Mouse (Mus musculus) liver, embryonic 13.5 days (tissue): ENCODE data around the gene Grm6. TPM values are rescaled to one million over a fixed set of nuclear protein-coding genes. Genes with fewer than 3 reads are reported as not detected.

Experiments
- ATAC-seq: fragments of 200-750 bp; cut with Nextera tagmentation; 2 replicates; pipeline ENCODE4 v1.8.0; 2017; ENCODE audit warnings: low read depth, mild to moderate bottlenecking, moderate number of reproducible peaks, moderate library complexity
- DNase-seq: peaks from one replicate; pipeline ENCODE4 v3.0.0; 2022
- H3K27ac ChIP-seq: fragments of 300-500 bp; sonication (generic); 2 replicates; pipeline ENCODE4 v1.5.1; 2015; ENCODE audit warnings: moderate library complexity, mild to moderate bottlenecking, inconsistent platforms
- H3K27me3 ChIP-seq: fragments of 300-500 bp; sonication (generic); 2 replicates; pipeline ENCODE4 v1.6.1; 2015; ENCODE audit warnings: mild to moderate bottlenecking, inconsistent platforms
- H3K36me3 ChIP-seq: fragments of 300-500 bp; sonication (generic); 2 replicates; pipeline ENCODE4 v1.6.1; 2015; ENCODE audit warnings: mild to moderate bottlenecking, inconsistent platforms
- H3K4me1 ChIP-seq: fragments of 300-500 bp; sonication (generic); replicated peaks from 2 replicates; pipeline ENCODE4 v1.6.1; 2015; ENCODE audit warnings: inconsistent platforms
- H3K4me2 ChIP-seq: fragments of 300-500 bp; sonication (generic); 2 replicates; pipeline ENCODE4 v1.6.1; 2015; ENCODE audit warnings: inconsistent platforms, mild to moderate bottlenecking, moderate library complexity
- H3K4me3 ChIP-seq: fragments of 300-500 bp; sonication (generic); replicated peaks from 2 replicates; pipeline ENCODE4 v1.5.1; 2015; ENCODE audit warnings: mild to moderate bottlenecking, inconsistent platforms
- H3K9ac ChIP-seq: fragments of 300-500 bp; sonication (generic); 2 replicates; pipeline ENCODE4 v1.6.1; 2015; ENCODE audit warnings: mild to moderate bottlenecking, inconsistent platforms
- H3K9me3 ChIP-seq: fragments of 300-500 bp; sonication (generic); replicated peaks from 2 replicates; pipeline ENCODE4 v1.6.1; 2016; ENCODE audit warnings: inconsistent platforms
- WGBS: fragments of 180-500 bp; shearing (Covaris S2); methylation state at CpG from one replicate; pipeline ENCODE4 v1.1.7; 2015; ENCODE audit not compliant: insufficient replicate concordance; 5-methylcytosine and 5-hydroxymethylcytosine counted together
- polyA plus RNA-seq: library from polyadenylated mRNA; unstranded; fragments of >200 nt; fragmentation: Nextera tagmentation; extraction: Ambion mirVana; gene quantifications from 2 replicates; pipeline ENCODE4 v1.2.1, GENCODE M21; 2015

Grm6 gene
- polyA plus RNA-seq, 1 experiment from 2014 or later = not detected

DNA sequence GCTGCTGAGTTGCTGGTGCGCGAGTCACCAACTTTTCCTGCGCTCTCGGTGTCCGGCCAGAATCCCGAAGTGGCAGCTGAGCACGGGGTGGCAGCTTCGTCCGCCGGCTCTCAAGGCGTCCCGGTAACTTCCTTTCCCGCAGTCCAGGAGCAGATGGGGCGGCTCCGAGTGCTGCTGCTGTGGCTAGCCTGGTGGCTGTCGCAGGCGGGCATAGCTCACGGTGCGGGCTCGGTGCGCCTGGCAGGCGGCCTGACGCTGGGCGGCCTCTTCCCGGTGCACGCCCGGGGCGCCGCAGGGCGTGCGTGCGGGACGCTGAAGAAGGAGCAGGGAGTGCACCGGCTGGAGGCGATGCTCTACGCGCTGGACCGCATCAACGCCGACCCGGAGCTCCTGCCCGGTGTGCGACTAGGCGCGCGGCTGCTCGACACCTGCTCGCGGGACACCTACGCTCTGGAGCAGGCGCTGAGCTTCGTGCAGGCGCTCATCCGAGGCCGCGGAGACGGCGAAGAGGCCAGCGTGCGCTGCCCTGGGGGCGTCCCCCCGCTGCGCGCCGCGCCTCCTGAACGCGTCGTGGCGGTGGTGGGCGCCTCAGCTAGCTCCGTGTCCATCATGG is 610 bp downstream of the Grm6 start:
- peak overlapping the region; percentile 29 for H3K4me3 ChIP-seq
- peak overlapping the region; percentile 44 for H3K4me2 ChIP-seq
- ATAC-seq (no peak), DNase-seq (no peak)
- 0 out of 2 replicates have a peak, but pooled peaks cover 4% of the 10 kb centered on the region for H3K9me3 ChIP-seq
- H3K27me3 ChIP-seq = peaks cover 63% of the 10 kb centered on the region
- no peaks in the 10 kb centered on the region; the same call in 1 of the 2 replicates for H3K4me1 ChIP-seq
- under 1% methylated on average over 72 of the region's 72 CpGs for WGBS
- H3K36me3 ChIP-seq = no peaks in the 10 kb centered on the region
- no peak overlapping the region for H3K9ac ChIP-seq
- H3K27ac ChIP-seq = no peak overlapping the region

- Histone ChIP-seq H3K27me3 (no peaks in the 10 kb centered on the region), H3K9ac (no peak overlapping the region), H3K4me1 (no peaks in the 10 kb centered on the region), H3K4me2 (no peak overlapping the region), H3K27ac (no peak overlapping the region), H3K4me3 (no peak overlapping the region), H3K36me3 (peaks cover 8% of the 10 kb centered on the region; the same call in 1 of the 2 replicates), H3K9me3 (0 out of 2 replicates have a peak, but pooled peaks cover under 1% of the 10 kb centered on the region)
- DNase-seq (no peak), ATAC-seq (no peak)
- WGBS = 63% methylated on average over 3 of the region's 3 CpGs
Measured at GRCm38 (mm10) chr11:50878641-50879040, 28.2 kb downstream of the Grm6 start.

- H3K9ac ChIP-seq = no peak overlapping the region
- H3K27ac ChIP-seq = no peak overlapping the region
- 59% methylated on average over 3 of the region's 3 CpGs for WGBS
- no peaks in the 10 kb centered on the region for H3K9me3 ChIP-seq
- DNase-seq = no peak
- H3K4me2 ChIP-seq = no peak overlapping the region
- no peaks in the 10 kb centered on the region for H3K27me3 ChIP-seq
- no peaks in the 10 kb centered on the region for H3K36me3 ChIP-seq
- ATAC-seq = no peak
- H3K4me1 ChIP-seq = no peaks in the 10 kb centered on the region
- no peak overlapping the region for H3K4me3 ChIP-seq
Measured at GRCm38 (mm10) chr11:50883756-50884155, 33.3 kb downstream of the Grm6 start.

- WGBS = 46% methylated on average over 8 of the region's 8 CpGs
- Histone ChIP-seq H3K4me3 (0 out of 2 replicates have a peak overlapping the region, but pooled peaks have one; percentile 28), H3K4me2 (peak overlapping the region; percentile 47; the same call in 1 of the 2 replicates), H3K9me3 (no peaks in the 10 kb centered on the region), H3K36me3 (no peaks in the 10 kb centered on the region), H3K4me1 (no peaks in the 10 kb centered on the region), H3K9ac (no peak overlapping the region), H3K27ac (no peak overlapping the region), H3K27me3 (no peaks in the 10 kb centered on the region)
- no peak for ATAC-seq
- no peak for DNase-seq
Measured at GRCm38 (mm10) chr11:50886231-50886932, 35.9 kb downstream of the Grm6 start.

GRCm38 (mm10) chr11:50886933-50887293 is 36.4 kb downstream of the Grm6 start:
- no peaks in the 10 kb centered on the region for H3K9me3 ChIP-seq
- no peaks in the 10 kb centered on the region for H3K4me1 ChIP-seq
- WGBS = 26% methylated on average over 9 of the region's 10 CpGs
- peak overlapping the region; percentile 47 for H3K4me2 ChIP-seq
- no peaks in the 10 kb centered on the region for H3K27me3 ChIP-seq
- no peak for DNase-seq
- H3K36me3 ChIP-seq = no peaks in the 10 kb centered on the region
- H3K27ac ChIP-seq = no peak overlapping the region
- H3K9ac ChIP-seq = peak overlapping the region; percentile 45; the same call in 1 of the 2 replicates
- peak overlapping the region; percentile 28 for H3K4me3 ChIP-seq
- no peak for ATAC-seq

GRCm38 (mm10) chr11:50887390-50888128 is 37.1 kb downstream of the Grm6 start, which contains the start of gene Zfp454:
Gene Zfp454 (minus strand): TSS chr11:50887651.
- H3K27ac ChIP-seq = no peak within 1 kb of the TSS

GRCm38 (mm10) chr11:50892441-50892840 is 42.0 kb downstream of the Grm6 start:
- no peak for DNase-seq

More at GRCm38 (mm10) chr11:50887390-50888128, 37.1 kb downstream of the Grm6 start, which contains the start of gene Zfp454:
- Histone ChIP-seq H3K4me1 (no peaks in the 10 kb centered on the region), H3K36me3 (no peaks in the 10 kb centered on the region), H3K27me3 (no peaks in the 10 kb centered on the region), H3K9ac (peak within 1 kb of the TSS; percentile 45; the same call in 1 of the 2 replicates), H3K4me2 (peak within 1 kb of the TSS; percentile 47), H3K9me3 (no peaks in the 10 kb centered on the region; the same call in 1 of the 2 replicates), H3K4me3 (peak within 1 kb of the TSS; percentile 28)
- DNase-seq = peak; percentile 11
- ATAC-seq = peak; percentile 53
- 7% methylated on average over 26 of the region's 26 CpGs for WGBS

GRCm38 (mm10) chr11:50897359-50897758 is 46.9 kb downstream of the Grm6 start:
- Histone ChIP-seq H3K4me3 (no peak overlapping the region), H3K27me3 (no peaks in the 10 kb centered on the region), H3K9ac (no peak overlapping the region), H3K27ac (no peak overlapping the region), H3K4me2 (no peak overlapping the region), H3K4me1 (no peaks in the 10 kb centered on the region), H3K9me3 (peaks cover 32% of the 10 kb centered on the region), H3K36me3 (peaks cover 26% of the 10 kb centered on the region)
- WGBS = 39% methylated on average over 1 of the region's 1 CpGs
- ATAC-seq (no peak), DNase-seq (no peak)

More at GRCm38 (mm10) chr11:50892441-50892840, 42.0 kb downstream of the Grm6 start:
- 35% methylated on average over 2 of the region's 2 CpGs for WGBS
- Histone ChIP-seq H3K9me3 (peaks cover 7% of the 10 kb centered on the region), H3K36me3 (no peaks in the 10 kb centered on the region), H3K4me2 (no peak overlapping the region), H3K4me3 (no peak overlapping the region), H3K27ac (no peak overlapping the region), H3K9ac (no peak overlapping the region), H3K27me3 (no peaks in the 10 kb centered on the region), H3K4me1 (no peaks in the 10 kb centered on the region)
- ATAC-seq = no peak

DNA sequence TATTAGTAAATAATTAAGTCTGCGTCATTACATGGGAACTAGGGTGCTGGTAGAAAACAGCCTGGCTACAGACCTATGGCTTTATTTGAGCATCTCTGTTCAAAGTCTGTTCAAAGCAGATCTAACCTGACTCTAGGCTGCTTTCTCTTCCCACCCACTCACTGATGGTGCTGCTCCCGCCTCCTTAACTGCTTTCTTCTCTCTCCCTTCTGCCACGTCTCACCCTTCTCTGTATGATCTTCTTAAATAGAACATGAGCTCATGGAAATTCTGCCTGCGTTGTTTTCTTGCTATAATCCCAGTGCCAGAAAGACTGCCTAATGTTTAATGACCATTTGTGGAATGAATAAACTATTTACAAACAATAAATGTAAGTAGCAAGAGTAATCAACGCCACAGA is 57.7 kb downstream of the Grm6 start:
- 76% methylated on average over 5 of the region's 5 CpGs for WGBS
- Histone ChIP-seq H3K36me3 (peaks cover 70% of the 10 kb centered on the region), H3K4me3 (no peak overlapping the region), H3K27ac (no peak overlapping the region), H3K4me2 (no peak overlapping the region), H3K9me3 (no peaks in the 10 kb centered on the region), H3K4me1 (no peaks in the 10 kb centered on the region), H3K9ac (no peak overlapping the region), H3K27me3 (no peaks in the 10 kb centered on the region)
- DNase-seq (no peak), ATAC-seq (no peak)

DNA sequence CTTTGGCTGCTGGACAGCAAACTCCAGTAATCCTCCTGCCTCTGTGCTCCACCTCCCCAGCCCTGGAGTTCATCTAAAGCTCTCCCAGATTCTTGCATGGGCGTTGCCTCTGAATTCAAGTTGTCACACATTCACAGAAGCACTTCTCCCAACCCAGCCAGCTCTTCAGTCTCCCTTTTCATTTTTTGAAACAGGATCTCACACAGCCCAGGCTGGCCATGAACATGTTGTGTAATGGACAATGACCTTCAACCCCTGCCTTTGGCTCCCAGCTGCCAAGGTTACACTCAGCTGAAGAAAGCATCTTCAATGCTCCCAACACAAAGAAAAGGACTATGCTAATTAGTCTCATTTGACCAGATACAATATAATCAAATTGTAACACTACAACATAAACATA is 62.8 kb downstream of the Grm6 start:
- Histone ChIP-seq H3K36me3 (peaks cover 23% of the 10 kb centered on the region), H3K4me2 (no peak overlapping the region), H3K9me3 (no peaks in the 10 kb centered on the region), H3K27ac (no peak overlapping the region), H3K4me1 (no peaks in the 10 kb centered on the region; the same call in 1 of the 2 replicates), H3K4me3 (no peak overlapping the region), H3K9ac (no peak overlapping the region), H3K27me3 (no peaks in the 10 kb centered on the region)
- 75% methylated on average over 1 of the region's 1 CpGs for WGBS
- DNase-seq (no peak), ATAC-seq (no peak)

DNA sequence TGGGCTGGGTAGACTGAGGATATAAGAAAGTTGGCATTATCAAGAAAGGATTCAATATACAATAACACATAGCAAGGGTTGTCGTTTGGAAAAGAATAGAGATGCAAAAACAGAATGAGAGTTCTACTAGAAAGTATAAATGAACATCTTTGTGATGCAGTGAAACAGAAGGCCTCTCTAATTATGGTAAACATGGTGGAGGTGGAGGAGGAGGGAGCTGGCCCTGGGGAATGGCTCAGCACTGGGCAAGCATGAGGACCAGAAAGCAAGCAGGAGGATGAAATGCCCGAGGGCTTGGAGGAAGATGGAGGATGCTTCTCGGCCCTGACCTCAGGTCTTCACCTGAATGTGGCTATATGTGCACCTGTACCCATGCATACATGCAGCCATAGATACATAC is 64.0 kb downstream of the Grm6 start:
- Histone ChIP-seq H3K27ac (no peak overlapping the region), H3K27me3 (no peaks in the 10 kb centered on the region), H3K36me3 (peaks cover 23% of the 10 kb centered on the region), H3K9ac (no peak overlapping the region), H3K4me1 (no peaks in the 10 kb centered on the region; the same call in 1 of the 2 replicates), H3K4me2 (no peak overlapping the region), H3K4me3 (no peak overlapping the region), H3K9me3 (no peaks in the 10 kb centered on the region)
- WGBS = 66% methylated on average over 3 of the region's 3 CpGs
- no peak for DNase-seq
- no peak for ATAC-seq
